Comparison of ENCODE assay signal across 8 mouse cellular contexts in genomic region chr11:16508052-16508654, GRCm38 (mm10). TPM values are rescaled to one million over a fixed set of nuclear protein-coding genes. Genes with fewer than 3 reads are reported as not detected.
DNase-seq lines count a peak whose midpoint lies in the region; ATAC-seq and TF ChIP-seq lines count a peak whose summit lies in the region.

Gene Sec61g, minus strand, starts transcription at chr11:16508484.

- H3K4me3 ChIP-seq in bone marrow macrophage, adult 2 months (ENCODE audit: insufficient read depth, low read length) = peak within 1 kb of the TSS; percentile 74
- peak within 1 kb of the TSS; percentile 90 for H3K4me3 ChIP-seq in embryonic fibroblast, embryonic 13.5 days (ENCODE audit: insufficient read depth, low read length)
- peak within 1 kb of the TSS; percentile 83 for H3K4me3 ChIP-seq in kidney, embryonic 14.5 days (ENCODE audit: low read length)
- H3K4me3 ChIP-seq in limb, embryonic 15.5 days = peak within 1 kb of the TSS; percentile 87

- H3K4me1 ChIP-seq in bone marrow macrophage, adult 2 months (ENCODE audit: control insufficient read depth, insufficient read depth, low read length) = 0 out of 2 replicates have a peak, but pooled peaks cover 2% of the 10 kb centered on the region
- no peaks in the 10 kb centered on the region; the same call in 1 of the 2 replicates for H3K4me1 ChIP-seq in embryonic fibroblast, embryonic 13.5 days (ENCODE audit: control insufficient read depth, insufficient read depth, low read length)
- no peaks in the 10 kb centered on the region; the same call in 1 of the 2 replicates for H3K4me1 ChIP-seq in kidney, embryonic 14.5 days (ENCODE audit: control insufficient read depth, insufficient read depth, low read length)
- peaks cover 7% of the 10 kb centered on the region; the same call in 1 of the 2 replicates for H3K4me1 ChIP-seq in limb, embryonic 15.5 days

- peak; percentile 94 for DNase-seq in A20 (ENCODE audit: low read depth, low spot score)
- peak; percentile 92 to 93 for DNase-seq in heart, adult 9 months (ENCODE audit: low spot score in 2 of 2)
- peak; percentile 66 to 83 for DNase-seq in monocyte, adult 2 months (ENCODE audit: low read depth in 1 of 2, low spot score in 2 of 2)
- peak; percentile 90 to 91 for DNase-seq in spleen, postnatal 36 days (ENCODE audit: low spot score in 2 of 2)

- TF ChIP-seq POLR2A in bone marrow macrophage, adult 2 months (IDR thresholded peaks at IDR 0.05; ENCODE audit: borderline replicate concordance, low read depth, low read length) = no peak
- peak; percentile 98 for TF ChIP-seq POLR2A in embryonic fibroblast, embryonic 13.5 days (IDR thresholded peaks at IDR 0.05; ENCODE audit: low read depth, low read length)

- no peaks in the 10 kb centered on the region for H3K27me3 ChIP-seq in kidney, embryonic 14.5 days (ENCODE audit: control insufficient read depth, insufficient read depth, low read length)
- no peaks in the 10 kb centered on the region for H3K27me3 ChIP-seq in limb, embryonic 15.5 days

- no peaks in the 10 kb centered on the region for H3K9me3 ChIP-seq in kidney, embryonic 14.5 days (ENCODE audit: control insufficient read depth, low read length)
- no peaks in the 10 kb centered on the region for H3K9me3 ChIP-seq in limb, embryonic 15.5 days

- ATAC-seq in kidney, embryonic 14.5 days (ENCODE audit: low FRiP score, low TSS enrichment) = peak; percentile 99
- ATAC-seq in limb, embryonic 15.5 days (ENCODE audit: insufficient number of reproducible peaks, low FRiP score, low TSS enrichment, low read depth) = peak; percentile 97

- peak within 1 kb of the TSS; percentile 66 for H3K27ac ChIP-seq in bone marrow macrophage, adult 2 months (ENCODE audit: insufficient read depth, low read depth, low read length)
- H3K27ac ChIP-seq in embryonic fibroblast, embryonic 13.5 days (ENCODE audit: insufficient read depth, low read length) = peak within 1 kb of the TSS; percentile 95
- peak within 1 kb of the TSS; percentile 85 for H3K27ac ChIP-seq in kidney, embryonic 14.5 days (ENCODE audit: low read depth, low read length)
- H3K27ac ChIP-seq in limb, embryonic 15.5 days = peak within 1 kb of the TSS; percentile 95

- H3K36me3 ChIP-seq in kidney, embryonic 14.5 days (ENCODE audit: control insufficient read depth, insufficient read depth, low read length) = peaks cover 28% of the 10 kb centered on the region
- H3K36me3 ChIP-seq in limb, embryonic 15.5 days = peaks cover 22% of the 10 kb centered on the region

- peak within 1 kb of the TSS; percentile 93 for H3K9ac ChIP-seq in kidney, embryonic 14.5 days (ENCODE audit: low read depth, low read length)
- H3K9ac ChIP-seq in limb, embryonic 15.5 days = peak within 1 kb of the TSS; percentile 96

- under 1% methylated on average over 35 of the region's 35 CpGs for WGBS in kidney, embryonic 14.5 days
- under 1% methylated on average over 35 of the region's 35 CpGs for WGBS in limb, embryonic 15.5 days

- peak within 1 kb of the TSS; percentile 69 for H3K4me2 ChIP-seq in kidney, embryonic 14.5 days (replicated peaks; ENCODE audit: low read depth, low read length)
- peak within 1 kb of the TSS; percentile 61 for H3K4me2 ChIP-seq in limb, embryonic 15.5 days

- no peak for TF ChIP-seq CTCF in bone marrow macrophage, adult 2 months (IDR thresholded peaks at IDR 0.05; ENCODE audit: low read depth, low read length)
- no peak for TF ChIP-seq CTCF in embryonic fibroblast, embryonic 13.5 days (IDR thresholded peaks at IDR 0.05; ENCODE audit: borderline replicate concordance, insufficient read depth, low read length)

RNA-seq across cellular contexts. Expression of gene Sec61g, which starts in this region (rescaled TPM):
- polyA plus RNA-seq in bone marrow macrophage, adult 2 months (2012; ENCODE audit: insufficient read depth, insufficient read length, missing spikeins) = 7.1 and 57.4 TPM in 2 replicates
- 20.3 and 21.7 TPM in 2 replicates for polyA plus RNA-seq in embryonic fibroblast, embryonic 13.5 days (2011; ENCODE audit: insufficient read length, low read depth, missing spikeins)
- polyA plus RNA-seq in kidney, embryonic 14.5 days (2014; fragmentation: Nextera tagmentation; extraction: Ambion mirVana) = 31.6 and 50.7 TPM in 2 replicates
- 35.6 and 40.3 TPM in 2 replicates for polyA plus RNA-seq in limb, embryonic 15.5 days (2015; fragmentation: Nextera tagmentation; extraction: Ambion mirVana)

Comparison
In these comparisons a context has a peak if more than half of its experiments do, and no peak if none do; other contexts are left out.
1. Peak in every context shown above with its lines: DNase-seq, ATAC-seq, H3K4me3 ChIP-seq and H3K27ac ChIP-seq.